8 mouse cellular contexts compared by ENCODE assay signal in genomic region chr8:84012499-84013165, GRCm38 (mm10). TPM values are rescaled to one million over a fixed set of nuclear protein-coding genes. Genes with fewer than 3 reads are reported as not detected.
DNase-seq lines count a peak whose midpoint lies in the region; ATAC-seq and TF ChIP-seq lines count a peak whose summit lies in the region.

No protein-coding gene starts in this region.

- no peaks in the 10 kb centered on the region for H3K9me3 ChIP-seq in kidney, postnatal 0 days (replicated peaks; ENCODE audit: low read length)
- H3K9me3 ChIP-seq in midbrain, embryonic 12.5 days, result no peaks in the 10 kb centered on the region

- peak; percentile 32 to 37 for DNase-seq in heart, adult 18-20 months
- DNase-seq in heart, postnatal 25 days (ENCODE audit: low spot score), result no peak
- DNase-seq in kidney, postnatal 0 days (ENCODE audit: low spot score), result no peak
- no peak for DNase-seq in urinary bladder, adult 18-20 months (ENCODE audit: low spot score in 2 of 2)
- DNase-seq in adrenal gland, postnatal 25 days, result no peak
- no peak for DNase-seq in adrenal gland, adult 18-20 months (ENCODE audit: low spot score in 2 of 2)

- WGBS in kidney, postnatal 0 days, result 10% methylated on average over 35 of the region's 35 CpGs
- WGBS in midbrain, embryonic 12.5 days, result 2% methylated on average over 35 of the region's 35 CpGs

- ATAC-seq in granulocyte monocyte progenitor cell, adult 5-6 weeks (replicated peaks; ENCODE audit: poor library complexity, severe bottlenecking), result peak; percentile 34
- ATAC-seq in kidney, postnatal 0 days (replicated peaks; ENCODE audit: low FRiP score, low read depth), result peak; percentile 58
- ATAC-seq in midbrain, embryonic 12.5 days (ENCODE audit: low FRiP score, low read depth), result no peak

- no peaks in the 10 kb centered on the region for H3K36me3 ChIP-seq in kidney, postnatal 0 days (ENCODE audit: insufficient read depth, low read length)
- no peaks in the 10 kb centered on the region for H3K36me3 ChIP-seq in midbrain, embryonic 12.5 days

- H3K27ac ChIP-seq in kidney, postnatal 0 days, result no peak overlapping the region
- H3K27ac ChIP-seq in midbrain, embryonic 12.5 days (replicated peaks), result no peak overlapping the region

- H3K4me1 ChIP-seq in kidney, postnatal 0 days (replicated peaks; ENCODE audit: insufficient read depth, low read length), result peaks cover 24% of the 10 kb centered on the region
- peaks cover 27% of the 10 kb centered on the region for H3K4me1 ChIP-seq in midbrain, embryonic 12.5 days

- H3K4me2 ChIP-seq in kidney, postnatal 0 days (ENCODE audit: low read length), result peak overlapping the region; percentile 97
- peak overlapping the region; percentile 97 for H3K4me2 ChIP-seq in midbrain, embryonic 12.5 days (replicated peaks)

- H3K4me3 ChIP-seq in kidney, postnatal 0 days (replicated peaks; ENCODE audit: low read depth, low read length), result peak overlapping the region; percentile 10
- peak overlapping the region; percentile 54 for H3K4me3 ChIP-seq in midbrain, embryonic 12.5 days

- intact Hi-C loops in heart, postnatal 25 days (cut with DNase I), result loop anchor here (5.0 kb wide), 1 partner anchor 60 kb away; no protein-coding TSS in a partner anchor

- TF ChIP-seq CTCF in kidney, postnatal 0 days (IDR thresholded peaks at IDR 0.05; ENCODE audit: low read depth), result no peak

- H3K27me3 ChIP-seq in kidney, postnatal 0 days (ENCODE audit: insufficient read depth, low read length), result peaks cover 24% of the 10 kb centered on the region
- peaks cover 60% of the 10 kb centered on the region for H3K27me3 ChIP-seq in midbrain, embryonic 12.5 days

- peak overlapping the region; percentile 51 for H3K9ac ChIP-seq in kidney, postnatal 0 days (ENCODE audit: low read depth, low read length)
- H3K9ac ChIP-seq in midbrain, embryonic 12.5 days (replicated peaks), result peak overlapping the region; percentile 49; the same call in 1 of the 2 replicates

RNA-seq across cellular contexts. Expression of gene 2210011C24Rik, which starts 0.7 kb away (rescaled TPM):
- total RNA-seq in heart, adult 18-20 months (2021), result 1 to 10 TPM; 2.0 to 3.1 TPM
- total RNA-seq in heart, postnatal 25 days (2021), result 1 to 10 TPM; 2.8 to 3.1 TPM
- total RNA-seq in granulocyte monocyte progenitor cell, adult 5-6 weeks (2014; fragmentation: Nextera tagmentation), result not detected in 2 replicates
- not detected in 2 replicates for total RNA-seq in granulocyte monocyte progenitor cell, adult 5-6 weeks (2017)
- polyA plus RNA-seq in kidney, postnatal 0 days (2015; fragmentation: Nextera tagmentation; extraction: Ambion mirVana), result 15.8 and 21.0 TPM in 2 replicates
- polyA plus RNA-seq in midbrain, embryonic 12.5 days (2016; fragmentation: Nextera tagmentation; extraction: Ambion mirVana), result not detected in 2 replicates
- total RNA-seq in adrenal gland, postnatal 25 days (2021), result not detected in 2 replicates
- not detected for total RNA-seq in adrenal gland, adult 18-20 months (2021)

RNA-seq across cellular contexts. Expression of gene Palm3, which starts 8.6 kb away (rescaled TPM):
- total RNA-seq in heart, adult 18-20 months (2021), result under 1 TPM; 0.30 to 0.33 TPM
- total RNA-seq in heart, postnatal 25 days (2021), result under 1 TPM; 0.28 to 0.36 TPM
- not detected in 2 replicates for total RNA-seq in granulocyte monocyte progenitor cell, adult 5-6 weeks (2014; fragmentation: Nextera tagmentation)
- not detected in 2 replicates for total RNA-seq in granulocyte monocyte progenitor cell, adult 5-6 weeks (2017)
- polyA plus RNA-seq in kidney, postnatal 0 days (2015; fragmentation: Nextera tagmentation; extraction: Ambion mirVana), result 12.7 and 15.7 TPM in 2 replicates
- 3.5 and 3.9 TPM in 2 replicates for polyA plus RNA-seq in midbrain, embryonic 12.5 days (2016; fragmentation: Nextera tagmentation; extraction: Ambion mirVana)
- 0.76 and 1.4 TPM in 2 replicates for total RNA-seq in adrenal gland, postnatal 25 days (2021)
- under 1 TPM; 0.33 to 0.38 TPM for total RNA-seq in adrenal gland, adult 18-20 months (2021)

RNA-seq across cellular contexts. Expression of gene 1700067K01Rik, which starts 11.3 kb away (rescaled TPM):
- under 1 TPM in 1 of 2 experiments, not detected in 1; 0.20 TPM for total RNA-seq in heart, adult 18-20 months (2021)
- under 1 TPM in 1 of 2 experiments, not detected in 1; 0.26 TPM for total RNA-seq in heart, postnatal 25 days (2021)
- total RNA-seq in granulocyte monocyte progenitor cell, adult 5-6 weeks (2014; fragmentation: Nextera tagmentation), result 2.3 TPM in 1 of 2 replicates, not detected in the other
- total RNA-seq in granulocyte monocyte progenitor cell, adult 5-6 weeks (2017), result not detected in 2 replicates
- polyA plus RNA-seq in kidney, postnatal 0 days (2015; fragmentation: Nextera tagmentation; extraction: Ambion mirVana), result 1.1 and 1.7 TPM in 2 replicates
- 0.89 and 1.1 TPM in 2 replicates for polyA plus RNA-seq in midbrain, embryonic 12.5 days (2016; fragmentation: Nextera tagmentation; extraction: Ambion mirVana)
- 0.67 TPM in 1 of 2 replicates, not detected in the other for total RNA-seq in adrenal gland, postnatal 25 days (2021)
- under 1 TPM; 0.54 to 0.96 TPM for total RNA-seq in adrenal gland, adult 18-20 months (2021)

RNA-seq across cellular contexts. Expression of gene Samd1, which starts 15.2 kb away (rescaled TPM):
- total RNA-seq in heart, adult 18-20 months (2021), result 10 to 100 TPM; 22.0 to 26.7 TPM
- 10 to 100 TPM; 27.4 to 30.9 TPM for total RNA-seq in heart, postnatal 25 days (2021)
- total RNA-seq in granulocyte monocyte progenitor cell, adult 5-6 weeks (2014; fragmentation: Nextera tagmentation), result 58.8 and 66.1 TPM in 2 replicates
- 37.5 and 60.0 TPM in 2 replicates for total RNA-seq in granulocyte monocyte progenitor cell, adult 5-6 weeks (2017)
- 6.7 and 7.2 TPM in 2 replicates for polyA plus RNA-seq in kidney, postnatal 0 days (2015; fragmentation: Nextera tagmentation; extraction: Ambion mirVana)
- polyA plus RNA-seq in midbrain, embryonic 12.5 days (2016; fragmentation: Nextera tagmentation; extraction: Ambion mirVana), result 7.7 and 9.7 TPM in 2 replicates
- total RNA-seq in adrenal gland, postnatal 25 days (2021), result 44.8 and 49.8 TPM in 2 replicates
- total RNA-seq in adrenal gland, adult 18-20 months (2021), result 10 to 100 TPM; 28.2 to 30.3 TPM

RNA-seq across cellular contexts. Expression of gene Il27ra, which starts 29.8 kb away (rescaled TPM):
- 1 to 10 TPM; 3.1 to 5.4 TPM for total RNA-seq in heart, adult 18-20 months (2021)
- total RNA-seq in heart, postnatal 25 days (2021), result 1 to 10 TPM; 4.0 to 4.2 TPM
- total RNA-seq in granulocyte monocyte progenitor cell, adult 5-6 weeks (2014; fragmentation: Nextera tagmentation), result 0.88 and 0.90 TPM in 2 replicates
- total RNA-seq in granulocyte monocyte progenitor cell, adult 5-6 weeks (2017), result 1.4 and 1.9 TPM in 2 replicates
- 1.2 and 1.3 TPM in 2 replicates for polyA plus RNA-seq in kidney, postnatal 0 days (2015; fragmentation: Nextera tagmentation; extraction: Ambion mirVana)
- polyA plus RNA-seq in midbrain, embryonic 12.5 days (2016; fragmentation: Nextera tagmentation; extraction: Ambion mirVana), result 0.46 and 0.52 TPM in 2 replicates
- total RNA-seq in adrenal gland, postnatal 25 days (2021), result 2.5 and 3.6 TPM in 2 replicates
- total RNA-seq in adrenal gland, adult 18-20 months (2021), result 1 to 10 TPM; 1.7 to 1.9 TPM

Comparison
In these comparisons a context has a peak if more than half of its experiments do, and no peak if none do; other contexts are left out.
1. DNase-seq: peak in heart, adult 18-20 months (2 of 2); none in heart, postnatal 25 days (single experiment), kidney, postnatal 0 days (single experiment), urinary bladder, adult 18-20 months (0 of 2), adrenal gland, postnatal 25 days (single experiment) and adrenal gland, adult 18-20 months (0 of 2).